Comparison of ENCODE assay signal across 15 mouse cellular contexts in the genomic region with DNA sequence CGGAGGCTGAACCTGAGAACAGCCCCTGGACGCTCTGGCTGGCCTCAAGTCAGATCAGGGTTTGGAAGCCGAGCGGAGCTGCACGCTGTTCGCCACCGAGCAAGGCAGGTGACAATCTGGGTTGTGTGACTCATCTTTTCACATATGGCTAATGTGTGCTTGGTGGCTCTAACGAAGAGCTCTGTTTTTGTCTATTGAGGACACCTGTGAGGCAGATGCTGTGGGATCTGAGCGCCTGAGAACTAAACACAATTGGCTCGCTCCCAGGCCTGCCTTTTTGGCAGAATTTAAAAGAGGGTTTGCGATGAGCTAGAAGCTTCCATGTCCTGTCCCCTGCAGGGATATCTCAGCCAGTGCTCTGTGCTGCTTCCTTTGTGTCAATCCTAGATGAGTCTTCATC. TPM values are rescaled to one million over a fixed set of nuclear protein-coding genes. Genes with fewer than 3 reads are reported as not detected.
DNase-seq lines count a peak whose midpoint lies in the region; ATAC-seq lines count a peak whose summit lies in the region.
"Had no signal": no experiment of that assay in that cellular context is flagged by ENCODE, and none has a peak within 500 bp of the region (broad histone marks: within the 10 kb centered on the region; RNA-seq: fewer than 3 reads in every experiment).

No protein-coding gene starts in this region.

- no peak overlapping the region for H3K4me3 ChIP-seq in kidney, embryonic 15.5 days (replicated peaks)
- H3K4me3 ChIP-seq: limb, embryonic 12.5 days had no signal

- no peak overlapping the region for H3K4me2 ChIP-seq in kidney, embryonic 15.5 days
- H3K4me2 ChIP-seq: limb, embryonic 12.5 days had no signal

- ATAC-seq in cerebellum, adult (ENCODE audit: insufficient number of reproducible peaks, low FRiP score, low TSS enrichment), result peak; percentile 59; the same call in 1 of the 2 replicates
- ATAC-seq in kidney, embryonic 15.5 days (replicated peaks; ENCODE audit: low FRiP score), result no peak
- ATAC-seq: inflammation-experienced regulatory T-cells, adult 6 months; liver, postnatal 0 days had no signal

- peaks cover 12% of the 10 kb centered on the region; the same call in 1 of the 2 replicates for H3K4me1 ChIP-seq in kidney, embryonic 15.5 days

- no peaks in the 10 kb centered on the region for H3K9me3 ChIP-seq in kidney, embryonic 15.5 days (replicated peaks)

- no peaks in the 10 kb centered on the region for H3K36me3 ChIP-seq in kidney, embryonic 15.5 days
- H3K36me3 ChIP-seq: limb, embryonic 12.5 days had no signal

- 84% methylated on average over 11 of the region's 11 CpGs for WGBS in kidney, embryonic 15.5 days

- H3K9ac ChIP-seq in kidney, embryonic 15.5 days, result no peak overlapping the region
- H3K9ac ChIP-seq: limb, embryonic 12.5 days; liver, postnatal 0 days had no signal

- DNase-seq in cerebellum, postnatal 4 days (ENCODE audit: low spot score in 2 of 2), result no peak
- DNase-seq in kidney, postnatal 4 days, result no peak
- peak; percentile 54 for DNase-seq in right cerebral cortex, adult 18-20 months
- no peak for DNase-seq in right cerebral cortex, adult 2 months (ENCODE audit: low spot score in 2 of 2)
- DNase-seq in telencephalon, adult 2 months (ENCODE audit: low read depth, low spot score), result peak; percentile 74
- DNase-seq in thymus, postnatal 0 days (ENCODE audit: low spot score), result no peak
- DNase-seq: adrenal gland, postnatal 10 days; heart, postnatal 36 days; liver, postnatal 0 days; thymus, postnatal 14 days had no signal

- H3K27me3 ChIP-seq in kidney, embryonic 15.5 days, result no peaks in the 10 kb centered on the region

- H3K27ac ChIP-seq in kidney, embryonic 15.5 days, result 0 out of 2 replicates have a peak overlapping the region, but pooled peaks have one; percentile 14
- H3K27ac ChIP-seq: limb, embryonic 12.5 days had no signal

RNA-seq across cellular contexts. Expression of a gene that starts 6.7 kb away (rescaled TPM):
- polyA plus RNA-seq in kidney, embryonic 15.5 days (2015; fragmentation: Nextera tagmentation; extraction: Ambion mirVana), result 14.1 and 16.3 TPM in 2 replicates
- polyA plus RNA-seq in thymus, postnatal 0 days (2015; fragmentation: Nextera tagmentation; extraction: Ambion mirVana), result not detected in 2 replicates
- polyA plus RNA-seq: inflammation-experienced regulatory T-cells, adult 6 months; limb, embryonic 12.5 days; liver, postnatal 0 days; neural tube, embryonic 11.5 days had no signal

Comparison
In these comparisons a context has a peak if more than half of its experiments do, and no peak if none do; other contexts are left out.
1. DNase-seq: peak in right cerebral cortex, adult 18-20 months (single experiment) and telencephalon, adult 2 months (single experiment); none in cerebellum, postnatal 4 days (0 of 2), kidney, postnatal 4 days (0 of 2), right cerebral cortex, adult 2 months (0 of 2) and thymus, postnatal 0 days (single experiment).
2. RNA of a gene that starts 6.7 kb away (polyA plus RNA-seq): 14.1 to 16.3 TPM in kidney, embryonic 15.5 days; not detected in thymus, postnatal 0 days; every median in the first group is over 10 times any median in the second.